Mouse (Mus musculus) stomach, embryonic 16.5 days (tissue): ENCODE data around the gene Mrgprf. TPM values are rescaled to one million over a fixed set of nuclear protein-coding genes. Genes with fewer than 3 reads are reported as not detected.

Experiments
- ATAC-seq: fragments of 200-750 bp; cut with Nextera tagmentation; 2 replicates; pipeline ENCODE4 v1.8.0; 2017; ENCODE audit warnings: moderate number of reproducible peaks, moderate TSS enrichment; ENCODE audit not compliant: insufficient read depth, low FRiP score
- H3K27ac ChIP-seq: fragments of 300-500 bp; sonication (generic); 2 replicates; pipeline ENCODE4 v1.5.1; 2014; ENCODE audit warnings: low read length
- H3K27me3 ChIP-seq: fragments of 300-500 bp; sonication (generic); 2 replicates; pipeline ENCODE4 v1.6.1; 2014; ENCODE audit warnings: low read length, control low read depth, mixed read lengths; ENCODE audit not compliant: control insufficient read depth, insufficient read depth
- H3K36me3 ChIP-seq: fragments of 300-500 bp; sonication (generic); 2 replicates; pipeline ENCODE4 v1.6.1; 2014; ENCODE audit warnings: low read length; ENCODE audit not compliant: control insufficient read depth, insufficient read depth
- H3K4me1 ChIP-seq: fragments of 300-500 bp; sonication (generic); 2 replicates; pipeline ENCODE4 v1.6.1; 2014; ENCODE audit warnings: low read length, control low read depth, mixed read lengths; ENCODE audit not compliant: control insufficient read depth, insufficient read depth
- H3K4me2 ChIP-seq: fragments of 300-500 bp; sonication (generic); 2 replicates; pipeline ENCODE4 v1.6.1; 2014; ENCODE audit warnings: low read depth, low read length, mixed read lengths
- H3K4me3 ChIP-seq: fragments of 300-500 bp; sonication (generic); replicated peaks from 2 replicates; pipeline ENCODE4 v1.5.1; 2014; ENCODE audit warnings: mild to moderate bottlenecking, low read length
- H3K9ac ChIP-seq: fragments of 300-500 bp; sonication (generic); 2 replicates; pipeline ENCODE4 v1.6.1; 2014; ENCODE audit warnings: low read length
- H3K9me3 ChIP-seq: fragments of 300-500 bp; sonication (generic); replicated peaks from 2 replicates; pipeline ENCODE4 v1.6.1; 2016; ENCODE audit warnings: low read length, control low read depth; ENCODE audit not compliant: control insufficient read depth
- WGBS: fragments of 180-500 bp; shearing (Covaris S2); extraction: QIAGEN DNeasy Blood & Tissue Kit; methylation state at CpG from one replicate; pipeline ENCODE4 v1.1.7; 2014; 5-methylcytosine and 5-hydroxymethylcytosine counted together
- polyA plus RNA-seq: library from polyadenylated mRNA; unstranded; fragments of >200 nt; fragmentation: Nextera tagmentation; extraction: Ambion mirVana; gene quantifications from 2 replicates; pipeline ENCODE4 v1.2.1, GENCODE M21; 2015

The Mrgprf gene
- polyA plus RNA-seq, 1 experiment from 2014 or later, result 5.5 TPM

DNA sequence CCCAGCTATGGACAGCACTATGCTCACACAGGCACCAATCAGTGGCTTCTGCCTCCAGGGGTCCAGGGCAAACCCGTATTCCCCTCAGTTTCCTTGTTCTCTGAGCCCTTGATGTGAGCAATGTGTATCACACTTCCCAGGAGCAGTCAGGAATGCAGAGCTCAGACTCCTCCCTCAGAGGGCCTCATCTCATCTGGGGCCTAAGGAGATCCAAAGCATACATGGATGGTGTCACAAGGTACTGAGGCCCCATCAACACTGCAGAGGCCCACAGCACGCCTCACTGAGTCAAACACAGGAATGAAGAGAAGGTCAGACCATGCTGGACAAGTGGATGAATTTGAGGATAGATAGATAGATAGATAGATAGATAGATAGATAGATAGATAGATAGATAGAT lies 7.9 kb upstream of the Mrgprf start:
- no peaks in the 10 kb centered on the region for H3K36me3 ChIP-seq
- no peak overlapping the region for H3K27ac ChIP-seq
- no peak for ATAC-seq
- no peaks in the 10 kb centered on the region for H3K27me3 ChIP-seq
- H3K4me3 ChIP-seq, result no peak overlapping the region
- WGBS, result 69% methylated on average over 2 of the region's 2 CpGs
- H3K4me1 ChIP-seq, result no peaks in the 10 kb centered on the region; the same call in 1 of the 2 replicates
- H3K4me2 ChIP-seq, result no peak overlapping the region
- H3K9ac ChIP-seq, result no peak overlapping the region
- no peaks in the 10 kb centered on the region for H3K9me3 ChIP-seq

DNA sequence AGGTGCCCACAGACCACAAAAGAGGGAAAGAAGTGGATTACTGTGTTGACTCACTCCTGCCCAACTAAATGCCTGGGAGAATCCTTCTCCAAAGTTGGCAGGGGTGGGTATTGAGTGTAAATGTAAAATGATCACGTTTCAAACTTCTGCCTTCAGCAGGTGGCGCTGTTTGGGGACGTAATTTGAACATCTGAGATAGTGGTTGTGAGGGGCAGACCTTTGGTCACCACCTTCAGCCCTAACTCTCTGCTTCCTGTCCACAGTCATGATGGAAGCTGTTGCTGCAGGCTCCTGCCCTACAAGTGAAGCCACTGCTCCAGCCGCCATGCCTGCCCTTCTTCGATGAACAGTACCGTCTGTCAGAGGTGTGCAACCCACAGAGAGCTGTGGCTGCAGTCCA lies 6.8 kb upstream of the Mrgprf start:
- ATAC-seq, result no peak
- 38% methylated on average over 6 of the region's 6 CpGs for WGBS
- H3K4me1 ChIP-seq, result no peaks in the 10 kb centered on the region; the same call in 1 of the 2 replicates

DNA sequence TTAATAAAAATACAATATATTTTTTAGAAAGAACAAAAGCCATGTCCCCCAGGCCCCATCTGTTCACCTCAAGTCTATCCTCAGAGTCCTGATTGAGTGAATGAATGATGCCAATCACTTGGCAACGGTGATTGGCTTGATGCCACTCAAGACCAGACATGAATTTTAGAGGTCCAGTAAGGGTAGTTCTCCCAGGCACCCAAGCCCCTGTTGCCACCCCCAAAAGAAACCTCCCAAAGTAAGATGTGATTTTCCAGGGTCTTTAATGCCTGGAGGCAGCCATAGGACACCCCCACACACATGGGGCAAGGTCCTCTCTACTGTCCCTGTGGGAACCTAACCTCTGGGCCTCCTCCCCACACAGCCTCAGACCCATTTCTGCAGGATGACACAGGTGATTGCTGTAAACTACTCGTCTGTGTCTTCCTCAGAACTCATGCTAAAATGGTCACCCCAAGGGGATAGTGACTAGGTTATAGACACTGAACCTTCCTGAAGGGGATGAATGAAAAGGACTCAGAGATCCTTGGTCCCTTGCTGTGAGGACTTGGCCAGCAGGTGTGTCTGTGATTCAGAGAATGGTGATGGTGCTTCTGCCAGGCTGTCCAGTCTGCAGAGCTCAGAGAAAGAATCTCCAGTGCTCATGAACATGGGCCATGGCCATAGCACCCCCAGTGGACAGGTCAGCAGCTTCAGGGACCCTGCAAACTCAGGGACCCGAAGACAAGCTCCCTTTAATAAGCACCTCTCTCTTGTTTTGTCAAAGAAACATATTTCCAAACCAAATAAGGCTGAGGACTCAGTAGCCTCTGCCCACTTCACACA lies 1.8 kb upstream of the Mrgprf start:
- Histone ChIP-seq H3K4me2 (no peak overlapping the region), H3K9ac (no peak overlapping the region), H3K4me1 (peaks cover 23% of the 10 kb centered on the region), H3K4me3 (no peak overlapping the region), H3K27ac (peak overlapping the region; percentile 75; the same call in 1 of the 2 replicates), H3K36me3 (no peaks in the 10 kb centered on the region), H3K9me3 (no peaks in the 10 kb centered on the region), H3K27me3 (no peaks in the 10 kb centered on the region)
- ATAC-seq, result no peak
- 51% methylated on average over 3 of the region's 3 CpGs for WGBS

More for the DNA sequence above, 6.8 kb upstream of the Mrgprf start:
- H3K27me3 ChIP-seq, result no peaks in the 10 kb centered on the region
- no peak overlapping the region for H3K4me2 ChIP-seq
- H3K9me3 ChIP-seq, result no peaks in the 10 kb centered on the region
- H3K4me3 ChIP-seq, result no peak overlapping the region
- H3K9ac ChIP-seq, result no peak overlapping the region
- no peaks in the 10 kb centered on the region for H3K36me3 ChIP-seq
- no peak overlapping the region for H3K27ac ChIP-seq

DNA sequence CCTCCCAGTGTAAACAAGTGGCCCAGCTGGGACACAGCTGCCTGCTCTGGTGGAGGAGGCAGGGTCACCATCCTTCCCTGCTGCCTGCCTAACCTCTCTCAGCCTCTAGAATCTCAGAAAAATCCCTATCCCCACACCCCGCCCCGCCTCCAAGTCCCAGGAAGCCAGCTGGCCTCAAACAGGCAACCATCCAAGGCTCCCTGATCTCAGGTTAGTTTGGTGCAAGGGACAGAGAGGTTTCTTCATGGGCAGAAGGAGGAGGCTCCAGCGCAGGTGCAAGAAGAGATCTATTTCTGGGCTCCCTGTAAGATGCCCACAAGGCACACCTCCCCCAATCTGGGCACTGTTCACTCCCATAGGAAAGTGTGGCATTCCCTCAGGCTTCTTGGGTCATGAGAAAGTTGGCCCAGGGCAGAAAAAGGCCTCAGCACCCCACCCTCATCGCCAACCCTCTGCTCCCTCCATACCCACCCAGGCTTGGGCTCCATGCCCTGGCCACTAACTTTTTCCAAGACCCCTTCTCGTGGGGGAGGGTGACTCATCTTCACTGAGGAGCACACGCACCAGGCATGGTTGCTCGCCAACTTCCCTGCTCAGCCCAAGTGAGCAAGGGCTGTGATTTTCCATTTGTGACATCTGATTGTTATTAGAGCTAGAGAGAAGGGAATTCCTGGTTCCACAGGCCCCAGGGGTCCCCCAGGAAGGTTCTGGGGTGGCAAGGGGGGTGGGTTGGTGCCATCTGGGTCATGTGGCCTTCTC lies 887 bp upstream of the Mrgprf start:
- Histone ChIP-seq H3K4me2 (no peak overlapping the region), H3K4me3 (no peak overlapping the region), H3K4me1 (peaks cover 23% of the 10 kb centered on the region), H3K36me3 (no peaks in the 10 kb centered on the region), H3K27ac (peak overlapping the region; percentile 75), H3K27me3 (no peaks in the 10 kb centered on the region), H3K9me3 (no peaks in the 10 kb centered on the region), H3K9ac (no peak overlapping the region; the same call in 1 of the 2 replicates)
- 51% methylated on average over 7 of the region's 7 CpGs for WGBS
- no peak for ATAC-seq

DNA sequence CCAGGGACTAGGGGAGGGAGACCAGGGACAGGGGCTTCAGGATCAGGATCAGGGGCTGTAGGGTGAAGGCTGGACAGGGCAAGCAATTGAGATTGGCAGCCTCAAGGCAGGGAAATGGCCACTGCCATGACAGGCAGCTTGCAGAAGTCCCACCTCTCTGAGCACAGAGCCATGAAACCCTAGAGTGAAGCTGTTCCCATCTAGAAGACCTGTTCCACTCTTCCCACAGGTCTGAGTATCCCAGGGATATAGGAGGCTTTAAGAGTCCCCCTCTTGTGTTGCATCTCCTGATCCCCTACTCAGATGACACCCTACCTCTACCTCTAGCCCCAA lies 346 bp downstream of the Mrgprf start:
- no peaks in the 10 kb centered on the region for H3K36me3 ChIP-seq
- peak overlapping the region; percentile 25 for H3K4me3 ChIP-seq
- H3K9me3 ChIP-seq, result no peaks in the 10 kb centered on the region
- H3K4me1 ChIP-seq, result peaks cover 23% of the 10 kb centered on the region
- H3K27me3 ChIP-seq, result no peaks in the 10 kb centered on the region
- peak overlapping the region; percentile 40 for H3K4me2 ChIP-seq
- ATAC-seq, result no peak
- peak overlapping the region; percentile 80 for H3K27ac ChIP-seq
- H3K9ac ChIP-seq, result peak overlapping the region; percentile 43

DNA sequence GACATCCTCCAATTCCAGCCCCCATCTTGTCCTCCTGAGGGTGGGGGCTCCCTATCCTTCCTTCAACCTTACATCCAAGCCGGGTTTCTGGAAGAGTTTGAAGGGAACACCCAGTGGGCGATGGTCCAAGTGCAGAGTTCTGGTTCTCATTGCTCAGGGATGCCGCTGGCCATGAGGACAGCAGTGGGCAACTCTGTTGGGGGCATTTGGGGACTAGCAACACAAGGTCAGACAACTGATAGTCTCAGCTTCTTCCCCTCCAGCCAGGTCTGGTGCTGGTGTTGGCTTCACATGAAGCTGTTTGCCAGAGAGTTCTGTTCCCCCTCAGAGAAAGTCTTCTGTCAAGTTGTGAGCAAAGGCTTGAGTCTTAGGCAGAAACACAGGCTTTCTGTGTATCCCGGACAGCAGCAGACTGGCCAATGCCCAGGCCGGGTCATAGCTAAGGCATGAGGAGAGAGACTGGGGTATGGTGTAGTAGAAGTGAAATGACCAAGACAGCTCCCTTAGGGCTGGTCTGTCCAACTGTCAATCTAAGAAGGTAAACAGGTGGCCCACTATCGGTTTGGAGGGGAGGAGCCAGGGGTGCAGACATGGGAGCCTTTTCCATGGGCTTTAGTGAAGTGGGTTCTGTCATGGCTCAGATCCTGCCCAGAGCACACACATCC lies 845 bp downstream of the Mrgprf start:
- peak overlapping the region; percentile 43 for H3K9ac ChIP-seq
- 70% methylated on average over 6 of the region's 6 CpGs for WGBS
- H3K36me3 ChIP-seq, result no peaks in the 10 kb centered on the region
- ATAC-seq, result no peak
- peak overlapping the region; percentile 80; the same call in 1 of the 2 replicates for H3K27ac ChIP-seq
- no peaks in the 10 kb centered on the region for H3K27me3 ChIP-seq
- peaks cover 23% of the 10 kb centered on the region for H3K4me1 ChIP-seq
- peak overlapping the region; percentile 40 for H3K4me2 ChIP-seq
- peak overlapping the region; percentile 25; the same call in 1 of the 2 replicates for H3K4me3 ChIP-seq
- H3K9me3 ChIP-seq, result no peaks in the 10 kb centered on the region

DNA sequence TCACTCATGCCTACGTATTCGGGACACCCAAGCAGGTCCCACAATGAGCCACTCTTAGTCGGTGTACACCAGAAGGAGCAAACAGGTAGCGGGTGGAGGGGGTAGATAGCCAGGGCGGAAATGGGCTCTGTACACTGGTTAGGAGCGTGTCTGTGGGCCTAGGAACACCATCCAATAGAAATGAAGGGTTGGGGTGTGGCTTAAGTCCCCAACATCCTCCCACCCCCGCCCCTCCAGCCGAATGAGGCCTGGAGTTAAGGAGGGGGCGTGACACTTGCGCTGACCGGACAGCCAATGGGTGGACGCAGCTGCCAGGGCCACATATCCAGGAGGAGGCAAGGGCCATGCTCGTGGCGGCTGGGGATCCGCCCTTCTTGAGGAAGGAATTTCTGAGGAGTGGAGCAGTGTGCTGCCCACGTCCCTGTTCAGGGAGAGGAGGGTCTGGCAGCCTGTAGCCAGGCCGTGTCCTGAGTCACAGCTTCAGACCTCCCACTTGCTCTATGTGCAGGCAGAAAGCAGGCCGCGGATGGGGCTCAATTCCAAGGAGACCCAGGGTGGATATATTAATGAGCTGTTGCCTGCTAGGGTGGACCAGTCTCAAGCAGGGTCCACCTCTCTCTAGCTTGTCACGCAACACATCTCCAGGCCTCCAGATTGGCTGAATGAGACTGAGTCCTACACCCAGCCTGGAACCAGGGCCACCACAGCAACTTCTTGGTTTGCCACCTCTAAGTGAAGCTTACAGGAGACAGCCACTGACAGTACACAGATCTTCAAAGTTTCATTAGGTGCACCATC lies 2.1 kb downstream of the Mrgprf start:
- whole genome bisulfite sequencing, result 5% methylated on average over 18 of the region's 20 CpGs
- Histone ChIP-seq H3K27ac (peak overlapping the region; percentile 80), H3K36me3 (no peaks in the 10 kb centered on the region), H3K27me3 (no peaks in the 10 kb centered on the region), H3K4me2 (peak overlapping the region; percentile 53), H3K4me3 (peak overlapping the region; percentile 29), H3K9me3 (no peaks in the 10 kb centered on the region), H3K9ac (peak overlapping the region; percentile 54), H3K4me1 (peaks cover 23% of the 10 kb centered on the region)
- peak; percentile 89 for ATAC-seq

DNA sequence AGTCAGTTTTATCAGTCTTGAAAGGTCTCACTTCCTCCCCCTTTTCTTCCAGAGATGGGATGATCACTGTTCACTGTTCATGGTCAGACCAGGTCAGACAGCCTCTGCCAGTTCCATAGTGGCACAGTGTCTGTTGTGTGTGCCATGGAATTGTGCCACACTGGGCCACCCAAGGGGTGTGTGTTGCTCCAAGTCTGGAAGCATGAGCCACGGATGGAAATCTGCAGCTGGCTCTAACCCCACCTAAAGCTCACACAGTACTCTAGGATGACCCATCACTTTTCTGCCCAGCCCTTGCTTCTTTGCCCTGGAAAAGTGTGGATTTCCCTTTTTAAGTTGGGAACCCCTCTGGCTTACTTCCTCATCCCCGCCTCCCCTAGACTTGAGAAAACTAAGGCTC lies 3.5 kb downstream of the Mrgprf start:
- no peaks in the 10 kb centered on the region for H3K27me3 ChIP-seq
- no peak overlapping the region for H3K9ac ChIP-seq
- WGBS, result 75% methylated on average over 2 of the region's 2 CpGs
- no peak overlapping the region for H3K4me2 ChIP-seq
- H3K4me3 ChIP-seq, result no peak overlapping the region
- no peaks in the 10 kb centered on the region for H3K9me3 ChIP-seq
- peaks cover 22% of the 10 kb centered on the region for H3K4me1 ChIP-seq
- no peak overlapping the region for H3K27ac ChIP-seq
- H3K36me3 ChIP-seq, result no peaks in the 10 kb centered on the region
- ATAC-seq, result no peak
